Mouse (Mus musculus): ENCODE data around the gene Ptprn2.

- no peak for TF ChIP-seq POLR2A (IDR thresholded peaks at IDR 0.05; ENCODE audit: insufficient read length, low read depth)
- TF ChIP-seq MYOD1 (IDR thresholded peaks at IDR 0.05; ENCODE audit: control insufficient read depth in 1 of 3, insufficient read length in 2 of 3, low read depth in 2 of 3), result no peak
- no peak for TF ChIP-seq USF1 (IDR thresholded peaks at IDR 0.05; ENCODE audit: low read depth)
- no peak for TF ChIP-seq CEBPB (IDR thresholded peaks at IDR 0.05; ENCODE audit: insufficient read depth, poor library complexity, severe bottlenecking)
- no peak for TF ChIP-seq REST (IDR thresholded peaks at IDR 0.05; ENCODE audit: insufficient read depth, insufficient read length)
- TF ChIP-seq TCF12 (IDR thresholded peaks at IDR 0.05; ENCODE audit: insufficient read depth, poor library complexity, severe bottlenecking), result no peak
- TF ChIP-seq MAX (IDR thresholded peaks at IDR 0.05; ENCODE audit: low read depth), result no peak
- no peak for TF ChIP-seq E2F4 (IDR thresholded peaks at IDR 0.05; ENCODE audit: insufficient read depth)
- no peak for TF ChIP-seq POLR2AphosphoS2 (IDR thresholded peaks at IDR 0.05; ENCODE audit: insufficient read length, low read depth)
- no peak for TF ChIP-seq SRF (IDR thresholded peaks at IDR 0.05; ENCODE audit: control insufficient read depth, insufficient read length, low read depth)
- no peak for TF ChIP-seq MYOG (IDR thresholded peaks at IDR 0.05; ENCODE audit: control insufficient read depth in 1 of 3, insufficient read depth in 1 of 3, insufficient read length in 2 of 3, low read depth in 2 of 3)
- no peak for TF ChIP-seq TCF3 (IDR thresholded peaks at IDR 0.05; ENCODE audit: insufficient read length, low read depth)
These were observed 96.3 kb downstream of the Ptprn2 start for GRCm38 (mm10) chr12:116581864-116582263.
